ENCODE assay signal across 8 mouse cellular contexts in the genomic region with DNA sequence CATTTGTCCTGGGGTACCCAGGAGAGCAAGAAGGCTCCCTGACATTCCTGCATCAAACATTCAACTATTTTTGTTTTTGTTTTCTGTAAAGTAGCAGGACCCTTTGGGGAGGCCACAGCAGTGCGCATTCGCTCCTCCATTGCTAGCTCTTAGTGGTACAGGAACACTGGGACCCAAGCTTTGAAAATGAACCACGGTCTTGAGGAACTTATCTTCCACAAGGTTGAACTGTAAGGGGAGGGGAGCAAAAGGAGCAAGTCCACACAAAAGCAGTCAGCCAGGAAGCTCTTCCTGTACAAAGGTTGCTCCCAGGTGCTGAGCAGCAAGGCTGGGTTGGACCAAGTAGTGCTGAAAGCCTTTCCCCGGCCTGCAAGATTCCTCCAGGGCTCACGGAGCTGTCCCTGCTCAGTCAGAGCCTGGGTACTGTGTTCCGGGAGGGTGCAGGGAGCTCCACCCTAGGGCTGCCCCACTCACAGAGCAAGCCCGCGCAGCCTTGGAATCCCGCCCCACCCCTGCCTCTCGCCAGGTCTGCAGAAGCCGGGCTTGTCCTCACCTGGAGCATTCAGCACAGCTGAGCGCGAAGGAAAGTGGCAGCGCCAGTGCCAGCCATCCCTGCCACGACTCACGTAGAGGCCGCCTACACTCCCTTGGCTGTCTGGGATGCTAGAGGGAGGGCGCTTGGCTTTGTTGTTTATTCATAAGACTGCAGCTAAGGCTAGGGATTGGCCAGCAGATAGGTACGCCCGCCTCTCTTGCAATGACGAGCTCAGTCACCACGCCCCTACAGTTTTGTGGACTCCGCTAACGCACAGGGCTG. TPM values are rescaled to one million over a fixed set of nuclear protein-coding genes. Genes with fewer than 3 reads are reported as not detected.
DNase-seq lines count a peak whose midpoint lies in the region; ATAC-seq and TF ChIP-seq lines count a peak whose summit lies in the region.

A gene (minus strand): TSS at position 669 of the 817 bp plus-strand sequence.

- peak; percentile 94 for ATAC-seq in heart, embryonic 12.5 days (ENCODE audit: insufficient number of reproducible peaks, low FRiP score)
- ATAC-seq in kidney, embryonic 15.5 days (replicated peaks; ENCODE audit: low FRiP score) = peak; percentile 99
- peak; percentile 100 for ATAC-seq in limb, embryonic 12.5 days (ENCODE audit: insufficient number of reproducible peaks, insufficient read depth, low FRiP score, low TSS enrichment, low read depth)
- ATAC-seq in midbrain, embryonic 13.5 days = peak; percentile 100
- peak; percentile 99 for ATAC-seq in stomach, postnatal 0 days (ENCODE audit: low FRiP score, low TSS enrichment)

- no peak within 1 kb of the TSS for H3K27ac ChIP-seq in brown adipose tissue, adult 24 weeks (replicated peaks; ENCODE audit: low read depth, low read length)
- H3K27ac ChIP-seq in heart, embryonic 12.5 days (ENCODE audit: poor library complexity, severe bottlenecking) = peak within 1 kb of the TSS; percentile 68
- no peak within 1 kb of the TSS for H3K27ac ChIP-seq in kidney, embryonic 15.5 days
- peak within 1 kb of the TSS; percentile 41; the same call in 1 of the 2 replicates for H3K27ac ChIP-seq in limb, embryonic 12.5 days
- H3K27ac ChIP-seq in midbrain, embryonic 13.5 days = peak within 1 kb of the TSS; percentile 84
- H3K27ac ChIP-seq in stomach, postnatal 0 days (replicated peaks) = peak within 1 kb of the TSS; percentile 53; the same call in 1 of the 2 replicates

- H3K4me1 ChIP-seq in brown adipose tissue, adult 24 weeks (ENCODE audit: control insufficient read depth, insufficient read depth, insufficient read length, low read length) = peaks cover 4% of the 10 kb centered on the region; the same call in 1 of the 2 replicates
- peaks cover 14% of the 10 kb centered on the region for H3K4me1 ChIP-seq in heart, embryonic 12.5 days (replicated peaks)
- H3K4me1 ChIP-seq in kidney, embryonic 15.5 days = peaks cover 5% of the 10 kb centered on the region
- peaks cover 3% of the 10 kb centered on the region; the same call in 1 of the 2 replicates for H3K4me1 ChIP-seq in limb, embryonic 12.5 days (replicated peaks)
- H3K4me1 ChIP-seq in midbrain, embryonic 13.5 days (replicated peaks) = peaks cover 20% of the 10 kb centered on the region
- no peaks in the 10 kb centered on the region for H3K4me1 ChIP-seq in stomach, postnatal 0 days (replicated peaks; ENCODE audit: control insufficient read depth, insufficient read depth)

- no peaks in the 10 kb centered on the region for H3K27me3 ChIP-seq in heart, embryonic 12.5 days (replicated peaks)
- peaks cover 10% of the 10 kb centered on the region; the same call in 1 of the 2 replicates for H3K27me3 ChIP-seq in kidney, embryonic 15.5 days
- no peaks in the 10 kb centered on the region for H3K27me3 ChIP-seq in limb, embryonic 12.5 days
- peaks cover 15% of the 10 kb centered on the region for H3K27me3 ChIP-seq in midbrain, embryonic 13.5 days
- H3K27me3 ChIP-seq in stomach, postnatal 0 days (ENCODE audit: control insufficient read depth, insufficient read depth, low read length) = no peaks in the 10 kb centered on the region

- under 1% methylated on average over 24 of the region's 24 CpGs for WGBS in heart, embryonic 12.5 days
- under 1% methylated on average over 24 of the region's 24 CpGs for WGBS in kidney, embryonic 15.5 days
- WGBS in limb, embryonic 12.5 days = 1% methylated on average over 24 of the region's 24 CpGs
- WGBS in midbrain, embryonic 13.5 days = under 1% methylated on average over 24 of the region's 24 CpGs
- WGBS in stomach, postnatal 0 days = 2% methylated on average over 24 of the region's 24 CpGs

- peak; percentile 52 for DNase-seq in fat pad, adult 2 months (ENCODE audit: extremely low read depth, low read depth, low spot score)
- DNase-seq in stomach, postnatal 0 days (ENCODE audit: low spot score) = peak; percentile 76
- DNase-seq in thymus, postnatal 36 days = no peak

- peak within 1 kb of the TSS; percentile 61 for H3K9ac ChIP-seq in heart, embryonic 12.5 days
- 0 out of 2 replicates have a peak within 1 kb of the TSS, but pooled peaks have one; percentile 11 for H3K9ac ChIP-seq in kidney, embryonic 15.5 days
- peak within 1 kb of the TSS; percentile 66 for H3K9ac ChIP-seq in limb, embryonic 12.5 days (replicated peaks)
- H3K9ac ChIP-seq in midbrain, embryonic 13.5 days (replicated peaks) = peak within 1 kb of the TSS; percentile 81
- peak within 1 kb of the TSS; percentile 56 for H3K9ac ChIP-seq in stomach, postnatal 0 days (ENCODE audit: low read length)

- H3K9me3 ChIP-seq in heart, embryonic 12.5 days (replicated peaks) = no peaks in the 10 kb centered on the region
- H3K9me3 ChIP-seq in kidney, embryonic 15.5 days (replicated peaks) = no peaks in the 10 kb centered on the region
- no peaks in the 10 kb centered on the region for H3K9me3 ChIP-seq in limb, embryonic 12.5 days
- no peaks in the 10 kb centered on the region for H3K9me3 ChIP-seq in midbrain, embryonic 13.5 days
- H3K9me3 ChIP-seq in stomach, postnatal 0 days (ENCODE audit: control insufficient read depth, low read length) = no peaks in the 10 kb centered on the region

- peak within 1 kb of the TSS; percentile 61 for H3K4me2 ChIP-seq in heart, embryonic 12.5 days
- peak within 1 kb of the TSS; percentile 66 for H3K4me2 ChIP-seq in kidney, embryonic 15.5 days
- peak within 1 kb of the TSS; percentile 77 for H3K4me2 ChIP-seq in limb, embryonic 12.5 days
- peak within 1 kb of the TSS; percentile 79 for H3K4me2 ChIP-seq in midbrain, embryonic 13.5 days (replicated peaks)
- H3K4me2 ChIP-seq in stomach, postnatal 0 days (replicated peaks; ENCODE audit: low read depth) = peak within 1 kb of the TSS; percentile 74

- no peak for TF ChIP-seq CTCF in stomach, postnatal 0 days (IDR thresholded peaks at IDR 0.05; ENCODE audit: low read depth)

- H3K4me3 ChIP-seq in brown adipose tissue, adult 24 weeks (ENCODE audit: insufficient read depth, low read depth, low read length) = peak within 1 kb of the TSS; percentile 54
- H3K4me3 ChIP-seq in heart, embryonic 12.5 days = peak within 1 kb of the TSS; percentile 54
- H3K4me3 ChIP-seq in kidney, embryonic 15.5 days (replicated peaks) = peak within 1 kb of the TSS; percentile 47
- H3K4me3 ChIP-seq in limb, embryonic 12.5 days (replicated peaks) = peak within 1 kb of the TSS; percentile 60
- peak within 1 kb of the TSS; percentile 73 for H3K4me3 ChIP-seq in midbrain, embryonic 13.5 days (replicated peaks)
- H3K4me3 ChIP-seq in stomach, postnatal 0 days (ENCODE audit: low read depth, low read length) = peak within 1 kb of the TSS; percentile 46

- TF ChIP-seq EP300 in stomach, postnatal 0 days (optimal IDR thresholded peaks at IDR 0.05) = no peak

- no peaks in the 10 kb centered on the region for H3K36me3 ChIP-seq in heart, embryonic 12.5 days
- no peaks in the 10 kb centered on the region for H3K36me3 ChIP-seq in kidney, embryonic 15.5 days
- no peaks in the 10 kb centered on the region for H3K36me3 ChIP-seq in limb, embryonic 12.5 days
- H3K36me3 ChIP-seq in midbrain, embryonic 13.5 days = no peaks in the 10 kb centered on the region
- no peaks in the 10 kb centered on the region for H3K36me3 ChIP-seq in stomach, postnatal 0 days (ENCODE audit: control insufficient read depth, insufficient read depth, low read length)

RNA-seq across cellular contexts. Expression of the gene that starts here (rescaled TPM):
- polyA plus RNA-seq in brown adipose tissue, adult 24 weeks (2012; ENCODE audit: insufficient read depth, insufficient read length, missing spikeins) = 0.25 and 0.44 TPM in 2 replicates
- 87.8 and 93.9 TPM in 2 replicates for polyA plus RNA-seq in heart, embryonic 12.5 days (2016; fragmentation: Nextera tagmentation; extraction: Ambion mirVana)
- polyA plus RNA-seq in kidney, embryonic 15.5 days (2015; fragmentation: Nextera tagmentation; extraction: Ambion mirVana) = 5.7 and 7.7 TPM in 2 replicates
- polyA plus RNA-seq in limb, embryonic 12.5 days (2016; fragmentation: Nextera tagmentation; extraction: Ambion mirVana) = 12.1 and 12.5 TPM in 2 replicates
- polyA plus RNA-seq in midbrain, embryonic 13.5 days (2015; fragmentation: Nextera tagmentation; extraction: Ambion mirVana) = 31.0 and 32.9 TPM in 2 replicates
- 4.0 and 4.4 TPM in 2 replicates for polyA plus RNA-seq in stomach, postnatal 0 days (2015; fragmentation: Nextera tagmentation; extraction: Ambion mirVana)

Comparison
In these comparisons a context has a peak if more than half of its experiments do, and no peak if none do; other contexts are left out.
1. H3K27ac ChIP-seq: peak in heart, embryonic 12.5 days (single experiment), limb, embryonic 12.5 days (single experiment), midbrain, embryonic 13.5 days (single experiment) and stomach, postnatal 0 days (single experiment); none in brown adipose tissue, adult 24 weeks (single experiment) and kidney, embryonic 15.5 days (single experiment).
2. DNase-seq: peak in fat pad, adult 2 months (single experiment) and stomach, postnatal 0 days (single experiment); none in thymus, postnatal 36 days (0 of 2).
3. H3K9ac ChIP-seq: peak in every context shown above with its lines; median percentile 81 in midbrain, embryonic 13.5 days; 66 in limb, embryonic 12.5 days; 61 in heart, embryonic 12.5 days; 56 in stomach, postnatal 0 days; 11 in kidney, embryonic 15.5 days.
4. Peak in every context shown above with its lines, with median percentiles within 50 percentile points of each other: H3K4me3 ChIP-seq, ATAC-seq and H3K4me2 ChIP-seq.